In genomic region chr2:137114248-137115096, GRCm38 (mm10) we compare ENCODE assay signal across 8 mouse cellular contexts. TPM values are rescaled to one million over a fixed set of nuclear protein-coding genes. Genes with fewer than 3 reads are reported as not detected.
DNase-seq lines count a peak whose midpoint lies in the region; ATAC-seq lines count a peak whose summit lies in the region.

No protein-coding gene starts in this region.

- H3K27ac ChIP-seq in macrophage: peak overlapping the region; percentile 17; the same call in 1 of the 2 replicates

- under 1% methylated on average over 51 of the region's 51 CpGs for WGBS in macrophage (ENCODE audit: missing documents)

- peak overlapping the region; percentile 68 for H3K4me3 ChIP-seq in macrophage (ENCODE audit: inconsistent target)

- ATAC-seq in common myeloid progenitor, adult 5-6 weeks (replicated peaks; ENCODE audit: low read depth, poor library complexity, severe bottlenecking): peak; percentile 63

- intact Hi-C loops in gastrocnemius, postnatal 14 days (cut with DNase I; ENCODE audit: low total_unique reads): loop anchor here (5.0 to 10.0 kb wide), 3 partner anchors 120 to 830 kb away; no protein-coding TSS in a partner anchor

- H3K79me2 ChIP-seq in macrophage (ENCODE audit: inconsistent target): peaks cover 6% of the 10 kb centered on the region; the same call in 1 of the 2 replicates

- no peaks in the 10 kb centered on the region for H3K36me3 ChIP-seq in macrophage (ENCODE audit: inconsistent target)

- peak; percentile 96 for DNase-seq in adipocyte (ENCODE audit: low spot score)
- peak; percentile 84 for DNase-seq in gastrocnemius, postnatal 14 days
- DNase-seq in induced T-regulatory cell, adult 2 months (ENCODE audit: low read depth): peak; percentile 29
- peak; percentile 31 to 70 for DNase-seq in left cerebral cortex, adult 9 months (ENCODE audit: low spot score in 2 of 2)
- DNase-seq in retina, postnatal 7 days (ENCODE audit: low read depth, low spot score): peak; percentile 51
- peak; percentile 85 for DNase-seq in urinary bladder, postnatal 14 days (ENCODE audit: low spot score)

RNA-seq across cellular contexts. Expression of gene Jag1, which starts 2.0 kb away (rescaled TPM):
- total RNA-seq in common myeloid progenitor, adult 5-6 weeks (2017): not detected in 2 replicates
- total RNA-seq in gastrocnemius, postnatal 14 days (2021): 10 to 100 TPM in 1 of 2 experiments, 1 to 10 TPM in 1; 9.5 to 11.4 TPM
- 100 to 1,000 TPM in 2 of 26 experiments, 10 to 100 TPM in 8, 1 to 10 TPM in 16; 1.6 to 122 (median 8.0) TPM for total RNA-seq in macrophage (2018; cell fraction: chromatin; rRNA removed)
- total RNA-seq in macrophage (2018; cell fraction: cytosol; rRNA removed): 10 to 100 TPM in 3 of 26 experiments, 1 to 10 TPM in 14, under 1 TPM in 9; 0.34 to 42.9 (median 1.8) TPM
- 10 to 100 TPM in 12 of 26 experiments, 1 to 10 TPM in 14; 1.1 to 76.2 (median 8.0) TPM for total RNA-seq in macrophage (2018; cell fraction: nucleus; rRNA removed)
- 0.82 to 8.8 TPM (median 2.2 TPM) in 3 replicates for polyA plus RNA-seq in macrophage (2018)

Comparison
In these comparisons a context has a peak if more than half of its experiments do, and no peak if none do; other contexts are left out.
1. Peak in every context shown above with its lines: DNase-seq, ATAC-seq, H3K4me3 ChIP-seq and H3K27ac ChIP-seq.
2. DNase-seq: peak in every context shown above with its lines; median percentile 96 in adipocyte; 85 in urinary bladder, postnatal 14 days; 84 in gastrocnemius, postnatal 14 days; 51 in retina, postnatal 7 days; 50 in left cerebral cortex, adult 9 months; 29 in induced T-regulatory cell, adult 2 months.
3. RNA of gene Jag1, which starts 2.0 kb away (total RNA-seq): 9.5 to 11.4 TPM in gastrocnemius, postnatal 14 days; not detected in common myeloid progenitor, adult 5-6 weeks; every median in the first group is over 10 times any median in the second.